Mouse (Mus musculus): ENCODE measurements around the gene Gstt4.

DNA sequence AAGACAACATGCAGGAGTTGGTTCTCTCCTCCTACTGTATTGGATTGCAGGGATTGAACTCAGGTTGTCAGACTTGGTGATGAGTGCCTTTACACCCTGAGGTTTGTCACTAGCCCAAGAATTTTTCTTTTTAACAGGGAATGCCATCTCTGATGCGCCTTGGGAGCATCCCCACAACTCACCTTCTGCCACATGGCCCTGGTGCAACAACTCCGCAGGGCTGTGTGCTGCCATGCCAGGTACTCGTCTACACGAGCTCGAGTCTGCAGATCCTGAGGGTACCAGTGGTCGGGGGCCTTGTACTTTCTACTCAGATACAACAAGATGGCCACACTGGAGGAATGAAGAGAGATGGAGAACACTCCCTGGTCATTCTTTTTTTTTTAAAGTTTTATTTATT, 45.8 kb downstream of the Gstt4 start:
- TF ChIP-seq CTCF (IDR thresholded peaks at IDR 0.05; ENCODE audit: low read depth, low read length) (no peak), POLR2A (IDR thresholded peaks at IDR 0.05; ENCODE audit: borderline replicate concordance, low read depth, low read length) (no peak)
